Mouse (Mus musculus) lung, postnatal 14 days (tissue): Measurements from ENCODE around the gene Sh3pxd2b.

ENCODE experiments used
- DNase-seq: peaks from one replicate; pipeline ENCODE4 v3.0.0; 2021

Gene Sh3pxd2b

DNA sequence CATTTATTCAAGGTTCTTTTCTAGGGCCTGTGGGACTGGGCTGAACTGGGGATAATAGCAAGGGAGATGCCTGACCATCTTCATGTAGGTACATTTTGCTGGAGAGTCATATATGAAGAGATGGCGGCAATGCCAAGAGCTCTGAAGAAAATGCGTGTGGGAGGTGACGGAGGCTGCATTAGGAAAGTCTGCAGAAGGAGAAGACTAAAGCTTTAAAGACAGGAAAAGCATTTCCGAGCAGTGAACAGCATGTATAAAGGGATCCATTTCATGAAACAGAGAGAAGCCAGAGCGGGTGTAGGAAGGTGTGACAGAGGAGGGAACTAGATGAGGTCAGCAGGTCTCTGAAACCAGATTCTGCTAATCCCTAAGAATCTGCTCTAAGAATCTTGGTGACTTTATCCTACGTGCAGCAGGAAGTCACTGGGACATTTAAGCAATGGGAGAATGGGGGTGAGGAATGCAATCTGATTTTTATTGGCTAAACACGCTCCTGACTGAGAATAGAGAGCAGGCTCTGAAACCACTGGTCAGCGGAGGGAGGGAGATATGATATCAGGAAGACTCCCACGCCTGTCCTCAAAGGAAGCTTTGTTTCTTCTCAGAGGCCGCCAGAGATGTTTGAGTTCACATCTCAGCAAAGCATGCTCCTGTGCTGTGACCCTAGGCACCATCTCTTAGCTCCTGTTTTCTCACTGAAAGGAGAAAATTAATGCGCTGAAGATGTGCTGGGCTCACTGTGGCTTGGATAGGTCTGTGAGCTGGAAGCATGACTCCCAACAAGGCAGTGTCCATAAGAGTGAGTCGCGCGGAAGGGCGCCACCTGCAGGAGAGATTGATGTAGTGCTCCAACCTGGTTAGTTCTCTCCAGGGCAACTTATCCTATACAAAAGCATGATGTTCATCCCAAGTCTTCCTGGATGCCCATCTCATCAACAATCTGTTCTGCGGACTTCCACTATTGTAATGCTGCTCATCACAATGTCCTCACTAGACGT is 6.8 kb upstream of the Sh3pxd2b start:
- DNase-seq = peak; percentile 58

DNA sequence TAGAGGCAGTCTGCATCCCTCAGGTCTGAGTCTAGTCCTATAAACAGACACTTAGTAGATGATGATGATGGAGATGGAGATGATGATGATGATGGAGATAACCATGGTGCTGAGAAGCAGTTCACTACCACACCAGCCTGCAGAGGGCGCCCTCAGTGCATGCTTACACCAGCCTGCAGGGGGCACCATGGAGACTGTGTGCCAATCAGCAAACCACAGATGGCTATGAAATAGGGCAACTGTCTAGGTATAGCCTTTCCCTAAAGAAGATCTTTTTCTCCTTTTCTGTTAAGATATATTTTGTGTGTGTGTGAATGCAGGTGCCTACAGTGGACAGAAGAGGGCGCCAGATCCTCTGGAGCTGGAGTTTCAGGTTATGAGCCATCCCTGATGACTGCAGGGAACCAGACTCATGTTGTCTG is 4.8 kb upstream of the Sh3pxd2b start:
- peak; percentile 62 for DNase-seq

DNA sequence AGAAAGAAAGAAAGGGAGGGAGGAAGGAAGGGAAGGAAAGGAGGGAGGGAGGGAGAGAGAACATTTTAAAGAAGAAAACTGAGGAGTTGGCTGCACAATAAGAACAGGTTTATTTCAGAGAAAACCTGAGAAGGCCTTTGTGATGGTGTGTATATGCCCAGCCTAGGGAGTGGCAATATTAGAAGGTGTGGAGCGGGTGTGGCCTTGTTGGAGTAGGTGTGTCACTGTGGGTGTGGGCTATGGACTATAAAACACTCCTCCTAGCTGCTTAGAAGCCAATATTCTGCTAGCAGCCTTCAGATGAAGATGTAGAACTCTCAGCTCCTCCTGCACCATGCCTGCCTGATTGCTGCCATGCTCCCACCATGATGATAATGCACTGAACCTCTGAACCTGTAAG is 4.3 kb upstream of the Sh3pxd2b start:
- DNase-seq = no peak

DNA sequence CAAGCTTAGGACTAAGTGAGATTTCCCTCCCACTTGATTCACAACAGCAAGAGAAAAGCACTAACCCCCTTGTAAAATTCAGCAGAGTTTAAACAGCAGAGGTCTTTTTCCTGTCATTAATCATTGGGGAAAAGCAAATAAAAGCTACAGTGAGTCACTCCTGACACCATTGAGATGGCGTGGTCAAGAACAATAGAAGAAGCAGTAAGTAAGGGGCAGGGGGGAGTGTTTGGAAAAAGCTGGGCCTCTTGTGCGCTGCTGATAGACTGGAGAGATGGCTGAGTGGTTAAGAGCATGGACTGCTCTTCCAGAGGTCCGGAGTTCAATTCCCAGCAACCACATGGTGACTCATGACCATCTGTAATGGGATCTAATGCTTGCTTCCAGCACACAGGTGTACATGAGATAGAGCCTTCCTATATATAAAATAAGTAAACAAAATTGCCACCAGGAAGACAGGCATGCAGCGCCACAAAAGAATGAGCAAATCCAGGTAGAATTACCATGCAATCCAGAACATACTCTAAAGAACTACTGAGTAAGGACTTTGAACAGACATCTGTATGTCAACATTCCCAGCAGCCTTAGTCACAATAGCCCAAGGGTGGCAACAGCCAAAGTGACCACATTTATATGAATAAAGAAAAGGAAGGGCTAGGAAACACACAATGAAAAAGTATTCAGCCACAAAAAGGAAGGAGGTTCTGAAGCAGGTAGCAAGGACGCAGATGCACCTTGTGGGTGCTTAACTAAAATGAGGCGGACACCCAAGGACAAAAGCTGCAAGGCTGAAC is 1.9 kb upstream of the Sh3pxd2b start:
- no peak for DNase-seq

DNA sequence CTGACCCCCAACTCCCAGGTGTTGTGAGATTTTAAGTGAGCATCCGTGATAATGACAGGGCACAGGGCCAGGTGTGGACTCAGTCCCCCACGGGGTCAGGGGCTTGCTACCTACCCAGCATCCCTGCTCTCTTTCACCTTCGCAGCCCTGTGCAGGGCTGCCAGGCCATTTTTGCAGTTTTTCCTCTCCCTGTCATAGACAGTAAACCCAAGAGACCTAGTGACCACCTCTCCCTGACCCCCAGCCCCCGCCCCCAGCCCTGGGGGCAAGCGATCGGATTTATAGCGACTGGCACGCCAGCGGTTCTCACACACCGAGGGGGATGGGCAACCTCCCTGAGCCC is 385 bp upstream of the Sh3pxd2b start:
- DNase-seq = no peak

DNA sequence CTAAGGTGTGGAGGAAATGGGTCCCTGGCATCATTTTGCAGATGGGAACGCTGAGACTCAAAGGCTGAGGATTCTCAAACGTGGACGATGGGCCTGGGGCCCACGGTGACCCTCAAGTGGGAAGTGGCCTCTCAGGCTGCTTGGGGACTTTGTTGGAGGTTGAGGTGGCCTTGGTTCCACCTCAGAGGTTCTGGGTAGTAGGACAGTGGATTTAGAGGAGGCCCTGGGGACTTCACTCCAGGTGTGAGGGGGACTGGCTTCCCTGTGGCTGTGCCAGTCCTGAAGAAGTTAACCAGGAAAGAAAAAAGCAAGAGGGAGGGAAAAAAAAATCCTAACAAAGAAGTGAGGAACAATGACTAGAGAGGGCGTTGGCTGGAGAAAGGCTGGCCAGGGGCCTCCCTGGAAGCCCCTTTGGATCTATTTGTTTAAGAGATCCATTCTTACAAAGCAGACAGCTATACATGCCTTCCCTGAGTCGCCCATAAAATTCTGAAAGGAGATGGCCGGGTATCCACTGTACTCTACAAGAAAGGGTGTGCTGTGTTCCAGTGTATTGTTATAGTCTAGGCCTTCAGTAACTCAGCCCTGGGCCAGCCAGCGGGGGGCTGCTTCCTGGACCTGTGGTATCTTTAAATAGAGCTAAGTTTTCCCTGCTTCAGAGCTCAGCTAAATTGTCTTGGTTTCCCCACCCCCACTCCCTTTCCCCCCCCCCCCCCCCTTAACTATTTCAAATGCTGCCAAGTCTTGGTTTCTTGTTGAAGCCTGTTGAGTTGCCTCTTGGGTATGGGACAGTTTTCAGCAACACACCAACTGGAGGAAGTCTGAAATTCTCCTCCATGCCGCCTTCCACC is 1.0 kb downstream of the Sh3pxd2b start:
- no peak for DNase-seq

DNA sequence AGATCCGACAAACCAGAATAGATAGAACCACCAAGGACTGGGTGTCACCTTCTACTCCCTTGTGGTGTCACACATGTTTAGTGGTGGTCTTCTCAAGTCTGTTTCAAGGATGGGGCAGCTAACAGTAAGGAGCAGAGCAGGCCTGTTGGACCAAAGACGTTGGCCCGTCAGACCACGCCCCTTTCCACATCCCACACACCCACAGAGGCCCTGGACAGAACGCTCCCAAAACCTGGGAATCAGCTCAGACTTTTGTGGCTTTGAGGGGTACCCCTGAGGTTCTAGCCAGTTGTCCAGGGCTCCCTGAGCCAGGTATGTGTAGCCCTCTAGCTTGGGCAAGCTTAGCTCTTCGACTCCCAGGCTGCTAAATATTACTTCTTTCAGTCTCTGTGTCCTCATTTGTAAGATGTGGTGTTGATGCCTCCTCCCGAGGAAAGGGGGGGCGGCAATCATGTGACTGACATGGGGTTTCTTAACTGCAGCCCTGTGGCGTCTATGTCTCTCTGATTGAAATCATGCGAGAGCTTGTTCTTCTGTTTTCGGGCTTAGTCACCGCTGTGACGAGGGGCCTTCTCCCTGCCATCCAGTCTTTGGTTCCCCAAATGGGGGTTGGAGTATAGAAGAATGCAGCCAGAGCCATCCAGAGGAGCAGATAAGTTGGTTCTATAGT is 1.8 kb downstream of the Sh3pxd2b start:
- DNase-seq = peak; percentile 32

DNA sequence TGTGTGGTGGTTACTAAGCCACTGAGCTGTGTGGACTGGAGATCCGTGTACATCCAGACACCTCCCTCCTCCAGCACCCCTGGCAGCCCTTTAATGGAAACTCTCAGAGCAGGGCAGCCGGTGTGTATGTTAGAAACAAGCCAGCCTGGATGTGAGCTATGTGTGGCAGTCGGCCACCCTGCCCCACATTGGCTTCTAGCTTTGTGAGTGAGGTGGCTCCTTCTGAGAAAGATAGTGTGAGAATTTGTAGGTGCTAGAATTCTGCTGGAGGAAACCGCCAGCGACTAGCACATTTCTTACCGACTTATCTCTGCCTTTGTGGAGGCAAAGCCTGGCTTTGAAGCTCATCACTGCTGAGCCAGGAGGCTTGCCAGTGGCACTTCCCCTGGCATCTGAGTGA is 5.3 kb downstream of the Sh3pxd2b start:
- DNase-seq = no peak

DNA sequence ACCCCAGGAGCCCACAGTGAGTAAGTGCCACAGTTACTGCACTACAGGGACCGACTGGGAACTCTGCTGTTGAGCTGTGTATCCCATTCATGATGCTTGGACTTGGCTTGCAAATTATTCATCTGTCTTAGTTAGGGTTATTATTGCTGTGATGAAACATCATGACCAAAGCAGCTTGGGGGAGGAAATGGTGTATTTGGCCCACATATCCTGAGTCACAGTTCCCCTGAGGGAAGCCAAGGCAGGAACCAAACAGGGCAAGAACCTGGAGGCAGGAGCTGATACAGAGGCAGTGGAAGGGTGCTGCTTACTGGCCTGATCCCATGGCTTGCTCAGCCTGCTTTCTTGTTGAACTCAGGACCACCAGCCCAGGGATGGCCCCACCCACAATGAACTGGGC is 7.8 kb downstream of the Sh3pxd2b start:
- DNase-seq = no peak

DNA sequence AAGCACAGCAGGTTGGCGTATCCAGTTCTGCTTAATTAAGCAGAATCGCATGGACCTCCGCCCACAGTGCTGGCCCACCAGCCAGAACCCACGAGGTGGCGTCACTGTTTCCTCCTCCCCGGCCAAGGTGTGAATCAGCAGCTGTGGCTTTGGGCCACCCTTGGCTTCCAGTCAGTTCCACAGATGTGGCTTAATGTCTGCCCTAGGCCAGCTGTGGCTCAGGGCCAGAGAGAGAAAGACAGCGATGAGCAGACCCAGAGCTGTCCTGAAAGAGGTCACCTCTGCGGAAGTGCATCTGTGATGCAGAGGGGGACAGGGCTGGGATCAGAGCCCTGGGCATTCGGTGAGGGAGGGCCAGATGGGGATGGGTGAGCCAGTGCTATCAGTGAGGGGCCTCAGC is 10.1 kb downstream of the Sh3pxd2b start:
- DNase-seq = peak; percentile 70

DNA sequence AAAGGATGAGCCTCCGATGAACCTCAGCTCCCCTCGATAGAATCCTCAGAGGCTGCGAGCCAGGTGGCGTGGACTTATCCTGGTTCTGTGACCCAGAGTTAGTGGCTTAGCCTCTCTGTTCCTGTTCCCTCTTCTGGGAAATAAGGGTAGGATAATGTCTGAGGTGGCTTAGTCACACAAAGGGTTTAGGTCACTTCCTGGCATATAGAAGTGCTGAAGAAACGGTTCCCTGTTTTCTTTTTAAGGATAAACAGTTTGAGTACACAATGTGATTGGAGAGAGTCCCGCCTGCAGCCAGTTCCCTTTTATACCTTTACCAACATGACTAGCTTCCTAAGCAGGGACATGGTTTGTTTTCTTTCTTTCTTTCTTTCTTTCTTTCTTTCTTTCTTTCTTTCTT is 10.8 kb downstream of the Sh3pxd2b start:
- no peak for DNase-seq

DNA sequence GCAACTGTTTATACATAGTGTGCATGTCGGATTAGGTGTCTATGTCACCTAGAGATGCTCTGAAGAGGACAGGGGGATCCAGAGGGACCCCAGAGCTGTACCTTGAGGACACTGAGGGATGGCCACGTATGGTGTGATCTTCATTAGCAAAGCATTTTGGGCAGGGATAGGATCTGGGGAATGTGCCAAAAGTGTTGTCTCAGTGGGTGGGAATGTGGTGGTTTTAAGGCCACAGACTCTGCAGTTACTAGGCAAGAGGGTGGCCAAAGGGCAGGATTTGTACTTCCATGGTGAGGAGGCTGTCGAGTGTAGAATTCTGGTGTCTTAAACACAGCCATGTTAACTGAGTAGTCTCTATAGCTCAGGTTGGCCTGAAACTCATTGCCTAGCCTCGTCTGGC is 11.9 kb downstream of the Sh3pxd2b start:
- DNase-seq = no peak

DNA sequence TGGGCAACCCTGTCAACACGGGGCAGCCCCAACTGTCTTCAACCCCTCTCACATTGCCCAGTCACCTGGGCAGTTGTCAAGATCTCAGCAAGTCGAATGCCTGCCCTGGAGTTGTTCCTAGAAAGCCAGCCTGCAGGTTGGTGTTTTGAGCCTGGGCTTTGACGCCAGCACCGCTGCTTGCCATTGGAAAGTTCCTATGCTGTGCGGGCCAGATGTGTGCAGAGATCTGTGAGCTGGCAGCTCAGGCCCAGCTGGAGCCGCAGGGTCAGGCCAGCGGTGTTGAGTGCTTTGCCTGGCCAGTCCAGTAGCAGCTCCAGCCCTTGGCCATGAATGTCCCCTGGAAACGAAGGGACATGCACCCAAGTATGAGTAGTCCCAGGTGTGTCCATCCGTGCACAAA is 14.2 kb downstream of the Sh3pxd2b start:
- DNase-seq = no peak

DNA sequence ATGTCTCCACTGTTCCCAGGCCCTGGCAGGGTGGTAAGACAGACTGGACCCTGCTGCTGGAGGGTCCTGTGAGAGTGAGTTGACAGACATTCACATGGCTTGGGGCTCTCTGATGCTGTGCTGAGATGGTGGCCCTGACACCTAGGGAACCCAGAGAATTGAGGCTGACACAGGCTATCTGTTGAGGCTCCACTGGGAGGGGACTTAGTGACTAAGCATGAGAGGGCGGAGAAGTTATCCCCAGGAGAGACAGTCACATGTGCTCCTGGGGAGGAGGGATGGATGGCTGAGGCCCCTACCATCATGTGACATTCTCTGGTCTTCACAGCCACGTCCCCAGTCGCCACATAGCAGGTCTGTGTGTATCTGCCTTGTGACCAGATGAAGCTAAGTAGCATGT is 15.6 kb downstream of the Sh3pxd2b start:
- no peak for DNase-seq

DNA sequence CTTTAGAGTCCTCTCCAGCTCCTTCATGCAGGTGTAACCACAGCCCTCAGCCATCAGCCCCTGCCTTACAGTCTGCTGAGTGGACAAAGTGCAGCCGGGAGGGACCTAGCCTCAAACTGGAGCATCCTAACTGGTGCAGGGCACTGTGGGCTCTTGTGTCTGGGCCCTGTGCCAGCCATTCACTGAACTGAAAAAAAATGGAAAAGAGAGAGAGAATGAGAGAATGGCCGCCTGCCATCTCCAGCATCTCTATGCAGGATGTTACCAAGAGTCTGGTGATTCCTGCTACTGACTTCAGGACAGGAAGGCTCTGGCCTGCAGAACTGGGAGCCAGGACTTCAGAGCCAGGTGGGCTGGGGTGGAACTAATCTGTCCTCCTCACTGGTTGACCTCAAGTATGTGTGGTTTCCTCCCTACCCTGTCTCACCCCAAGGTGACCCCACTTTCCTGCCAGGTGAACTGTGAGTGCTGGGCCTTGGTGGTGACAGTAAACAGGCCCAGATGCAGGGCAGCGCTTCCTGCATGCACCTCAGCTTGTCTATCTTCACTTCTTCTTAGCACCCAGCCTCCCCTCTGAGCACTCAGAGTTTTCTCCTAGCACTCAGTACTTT is 16.1 kb downstream of the Sh3pxd2b start:
- no peak for DNase-seq

DNA sequence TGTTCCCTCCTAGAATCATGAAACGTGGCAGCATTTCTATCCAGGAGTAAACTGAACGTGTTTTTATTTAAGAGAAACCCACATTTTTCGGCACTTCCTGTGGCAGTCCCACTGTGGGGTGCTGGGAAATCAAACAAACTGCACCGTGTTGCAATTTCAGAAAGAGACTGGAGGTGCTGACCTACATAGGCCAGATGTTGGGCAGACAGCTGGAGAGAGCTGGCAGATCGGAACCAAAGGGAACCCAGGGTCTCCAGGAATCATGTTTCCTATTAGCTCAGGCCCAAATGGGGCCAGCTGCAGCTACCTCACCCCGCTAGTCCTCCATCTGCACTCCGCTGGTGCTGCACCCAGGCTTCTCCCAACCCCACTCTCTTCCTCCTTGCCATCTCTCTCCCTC is 16.8 kb downstream of the Sh3pxd2b start:
- DNase-seq = peak; percentile 72

DNA sequence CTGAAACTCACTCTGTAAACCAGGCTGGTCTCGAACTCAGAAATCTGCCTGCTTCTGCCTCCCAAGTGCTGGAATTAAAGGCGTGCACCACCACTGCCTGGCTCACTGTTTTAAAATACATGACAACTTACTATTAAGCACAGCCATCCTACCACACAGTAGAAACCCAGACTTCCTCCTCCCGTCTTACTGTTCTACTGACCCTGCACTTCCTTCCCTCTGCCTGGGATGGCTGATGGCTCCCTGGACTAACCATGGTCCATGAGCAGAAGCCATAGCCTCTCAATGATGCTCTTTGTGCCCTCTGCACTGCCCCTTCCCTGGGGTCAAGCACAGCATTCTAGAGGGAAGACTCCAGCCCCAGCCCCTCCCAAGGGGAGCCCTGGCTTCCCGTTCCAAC is 17.9 kb downstream of the Sh3pxd2b start:
- DNase-seq = no peak

DNA sequence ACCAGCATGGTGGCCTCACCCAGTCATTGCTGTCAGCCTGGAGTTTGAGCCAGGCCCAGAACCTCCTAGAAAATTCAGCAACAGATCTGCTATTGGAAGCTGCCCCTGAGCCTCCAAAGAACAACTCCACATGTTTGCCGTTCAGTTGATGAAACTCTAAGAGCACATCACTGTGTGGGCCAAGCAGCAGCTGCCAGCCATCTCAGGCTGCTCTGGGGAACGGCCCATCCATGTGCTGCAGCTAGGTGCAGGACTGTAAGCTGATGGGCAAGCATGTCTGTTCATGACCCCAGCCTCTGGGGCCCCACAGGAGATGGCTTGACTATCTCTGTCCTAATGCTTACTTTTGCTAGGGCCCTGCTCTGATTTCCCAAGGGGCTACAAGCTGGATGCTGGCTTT is 19.4 kb downstream of the Sh3pxd2b start:
- DNase-seq = no peak

DNA sequence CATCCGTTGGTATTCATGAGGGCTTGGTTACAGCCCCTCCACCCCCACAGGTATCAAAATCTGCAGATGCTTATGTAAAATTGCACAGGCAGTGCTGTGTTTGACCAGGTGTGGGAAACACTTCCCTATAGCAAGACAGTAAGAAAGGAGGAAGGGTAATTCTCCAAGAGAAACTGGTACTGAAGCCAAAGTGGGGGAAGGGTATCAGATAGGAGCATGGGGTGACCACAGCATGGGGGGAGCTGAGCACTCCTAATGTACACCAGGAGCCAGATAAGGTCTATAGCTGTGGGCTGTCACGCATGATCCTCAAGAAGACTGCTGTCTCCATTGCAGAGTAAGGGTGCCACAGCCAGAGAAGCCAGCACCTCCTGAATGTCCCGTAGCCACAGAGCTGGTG is 21.4 kb downstream of the Sh3pxd2b start:
- no peak for DNase-seq

DNA sequence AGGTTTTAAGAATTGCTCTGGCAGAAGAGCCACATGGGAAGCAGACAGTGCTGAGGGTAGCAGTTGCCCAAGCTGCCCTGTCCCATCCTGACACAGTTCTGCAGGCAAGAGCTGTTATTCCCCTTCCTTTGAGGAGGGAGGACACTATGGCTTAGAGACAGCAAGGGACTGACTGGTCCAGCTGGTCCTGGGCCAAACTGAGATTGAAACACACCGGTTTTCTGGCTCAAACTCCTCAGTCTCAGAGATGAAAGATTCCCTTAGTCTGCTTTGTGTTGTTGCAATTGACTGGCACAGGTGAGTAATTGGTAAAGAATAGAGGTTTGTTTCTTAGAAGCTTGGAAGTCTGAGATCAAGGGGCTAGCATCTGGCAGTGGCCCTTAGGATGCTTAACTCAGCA is 23.3 kb downstream of the Sh3pxd2b start:
- DNase-seq = no peak

DNA sequence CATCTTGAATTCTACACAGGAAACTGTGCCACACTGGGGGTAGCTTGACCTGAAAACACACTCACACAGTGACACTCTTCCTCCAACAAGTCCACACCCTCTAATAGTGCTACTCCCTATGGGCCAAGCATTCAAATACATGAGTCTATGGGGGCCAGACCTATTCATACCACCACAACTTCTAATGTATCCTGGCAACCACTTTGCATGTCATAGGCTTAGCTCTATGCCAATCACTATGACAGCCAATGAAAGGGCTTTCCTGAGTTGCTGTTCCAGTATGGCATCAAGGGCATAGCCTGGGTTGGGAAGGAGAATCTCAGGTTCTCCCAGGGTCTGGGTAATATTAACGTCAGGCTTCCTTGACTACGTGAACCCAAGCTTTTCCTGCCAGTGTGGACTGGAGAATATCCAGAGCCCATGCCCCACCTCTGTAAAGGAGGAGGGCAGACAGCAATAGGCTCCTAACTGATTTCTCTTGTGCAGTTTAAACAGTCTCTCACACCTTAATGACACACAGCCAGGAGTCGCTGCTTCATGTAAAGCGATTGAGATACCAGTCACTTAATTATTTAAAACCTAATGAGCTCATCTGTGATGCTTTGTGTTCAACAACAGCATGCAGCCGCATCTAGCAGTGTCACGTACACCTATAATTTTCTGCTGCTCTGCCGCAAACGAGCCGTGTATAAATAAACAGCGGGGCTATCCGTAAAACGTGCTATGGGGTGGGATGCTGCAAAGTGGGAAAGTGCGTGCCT is 25.8 kb downstream of the Sh3pxd2b start:
- DNase-seq = no peak
